In genomic region chr15:99497061-99497460, GRCm38 (mm10) we compare ENCODE assay signal across 8 mouse cellular contexts. TPM values are rescaled to one million over a fixed set of nuclear protein-coding genes. Genes with fewer than 3 reads are reported as not detected.
DNase-seq lines count a peak whose midpoint lies in the region; ATAC-seq lines count a peak whose summit lies in the region.

No protein-coding gene starts in this region.

- no peaks in the 10 kb centered on the region for H3K36me3 ChIP-seq in liver, embryonic 12.5 days
- no peaks in the 10 kb centered on the region for H3K36me3 ChIP-seq in forebrain, embryonic 15.5 days
- H3K36me3 ChIP-seq in intestine, embryonic 14.5 days (ENCODE audit: control insufficient read depth, insufficient read depth, low read length), result no peaks in the 10 kb centered on the region
- H3K36me3 ChIP-seq in limb, embryonic 11.5 days (ENCODE audit: control insufficient read depth, insufficient read depth, low read length), result no peaks in the 10 kb centered on the region

- H3K9ac ChIP-seq in liver, embryonic 12.5 days, result no peak overlapping the region
- H3K9ac ChIP-seq in forebrain, embryonic 15.5 days (replicated peaks), result no peak overlapping the region
- no peak overlapping the region for H3K9ac ChIP-seq in intestine, embryonic 14.5 days (ENCODE audit: low read length)
- no peak overlapping the region for H3K9ac ChIP-seq in limb, embryonic 11.5 days (ENCODE audit: low read length)

- H3K27ac ChIP-seq in liver, embryonic 12.5 days, result no peak overlapping the region
- no peak overlapping the region for H3K27ac ChIP-seq in forebrain, embryonic 15.5 days (replicated peaks)
- no peak overlapping the region for H3K27ac ChIP-seq in intestine, embryonic 14.5 days (ENCODE audit: low read depth)
- no peak overlapping the region for H3K27ac ChIP-seq in limb, embryonic 11.5 days (replicated peaks; ENCODE audit: low read depth, low read length)

- H3K27me3 ChIP-seq in liver, embryonic 12.5 days (replicated peaks), result peaks cover 51% of the 10 kb centered on the region
- no peaks in the 10 kb centered on the region for H3K27me3 ChIP-seq in forebrain, embryonic 15.5 days
- no peaks in the 10 kb centered on the region for H3K27me3 ChIP-seq in intestine, embryonic 14.5 days (replicated peaks; ENCODE audit: control insufficient read depth, insufficient read depth, low read length)
- peaks cover 5% of the 10 kb centered on the region; the same call in 1 of the 2 replicates for H3K27me3 ChIP-seq in limb, embryonic 11.5 days (ENCODE audit: control insufficient read depth, insufficient read depth, low read length)

- no peaks in the 10 kb centered on the region for H3K9me3 ChIP-seq in liver, embryonic 12.5 days (replicated peaks)
- H3K9me3 ChIP-seq in forebrain, embryonic 15.5 days, result no peaks in the 10 kb centered on the region
- no peaks in the 10 kb centered on the region for H3K9me3 ChIP-seq in intestine, embryonic 14.5 days (ENCODE audit: control insufficient read depth, low read length)
- H3K9me3 ChIP-seq in limb, embryonic 11.5 days (ENCODE audit: control insufficient read depth, low read length), result no peaks in the 10 kb centered on the region

- DNase-seq in liver, result peak; percentile 47
- DNase-seq in c-Kit-positive CD71-positive TER-119-positive erythroid progenitor cells, embryonic 14.5 days (ENCODE audit: low spot score), result peak; percentile 36
- peak; percentile 70 for DNase-seq in intestine, embryonic 14.5 days (ENCODE audit: low spot score)
- peak; percentile 69 for DNase-seq in limb, embryonic 11.5 days (ENCODE audit: low spot score)
- DNase-seq in naive thymus-derived CD4-positive, alpha-beta T cell, adult 2 months (ENCODE audit: low read depth), result peak; percentile 59
- DNase-seq in spleen, adult 18-20 months, result no peak

- ATAC-seq in liver, embryonic 12.5 days, result no peak
- ATAC-seq in forebrain, embryonic 15.5 days (replicated peaks), result peak; percentile 51
- ATAC-seq in intestine, embryonic 14.5 days (replicated peaks; ENCODE audit: low FRiP score, low TSS enrichment, low read depth), result 0 out of 2 replicates have a peak, but pooled peaks have one; percentile 13
- peak; percentile 23; the same call in 1 of the 2 replicates for ATAC-seq in limb, embryonic 11.5 days (ENCODE audit: insufficient number of reproducible peaks, low FRiP score, low TSS enrichment, low read depth)

- no peak overlapping the region for H3K4me2 ChIP-seq in liver, embryonic 12.5 days
- no peak overlapping the region for H3K4me2 ChIP-seq in forebrain, embryonic 15.5 days (replicated peaks)
- no peak overlapping the region for H3K4me2 ChIP-seq in intestine, embryonic 14.5 days (ENCODE audit: low read length)
- no peak overlapping the region for H3K4me2 ChIP-seq in limb, embryonic 11.5 days (ENCODE audit: low read depth, severe bottlenecking)

- H3K4me1 ChIP-seq in liver, embryonic 12.5 days, result peaks cover 40% of the 10 kb centered on the region
- peaks cover 13% of the 10 kb centered on the region for H3K4me1 ChIP-seq in forebrain, embryonic 15.5 days
- H3K4me1 ChIP-seq in intestine, embryonic 14.5 days (replicated peaks; ENCODE audit: control insufficient read depth, insufficient read depth, low read length), result peaks cover 13% of the 10 kb centered on the region
- H3K4me1 ChIP-seq in limb, embryonic 11.5 days (ENCODE audit: control insufficient read depth, insufficient read depth, low read length), result peaks cover 7% of the 10 kb centered on the region

- WGBS in liver, embryonic 12.5 days (ENCODE audit: insufficient replicate concordance), result 8% methylated on average over 4 of the region's 4 CpGs
- WGBS in forebrain, embryonic 15.5 days, result 13% methylated on average over 4 of the region's 4 CpGs
- 12% methylated on average over 4 of the region's 4 CpGs for WGBS in intestine, embryonic 14.5 days
- WGBS in limb, embryonic 11.5 days, result 9% methylated on average over 4 of the region's 4 CpGs

- no peak overlapping the region for H3K4me3 ChIP-seq in liver, embryonic 12.5 days
- H3K4me3 ChIP-seq in forebrain, embryonic 15.5 days, result no peak overlapping the region
- no peak overlapping the region for H3K4me3 ChIP-seq in intestine, embryonic 14.5 days (ENCODE audit: low read depth, low read length)
- no peak overlapping the region for H3K4me3 ChIP-seq in limb, embryonic 11.5 days (ENCODE audit: low read depth, low read length)

RNA-seq across cellular contexts. Expression of gene Bcdin3d, which starts 22.5 kb away (rescaled TPM):
- polyA plus RNA-seq in liver, embryonic 12.5 days (2016; fragmentation: Nextera tagmentation; extraction: Ambion mirVana), result 7.9 TPM in 2 replicates
- 24.7 and 25.5 TPM in 2 replicates for polyA plus RNA-seq in forebrain, embryonic 15.5 days (2015; fragmentation: Nextera tagmentation; extraction: Ambion mirVana)
- polyA plus RNA-seq in intestine, embryonic 14.5 days (2014; fragmentation: Nextera tagmentation; extraction: Ambion mirVana), result 12.4 and 13.7 TPM in 2 replicates
- 17.8 and 20.2 TPM in 2 replicates for polyA plus RNA-seq in limb, embryonic 11.5 days (2014; fragmentation: Nextera tagmentation; extraction: Ambion mirVana)

RNA-seq across cellular contexts. Expression of gene Faim2, which starts 30.9 kb away (rescaled TPM):
- polyA plus RNA-seq in liver, embryonic 12.5 days (2016; fragmentation: Nextera tagmentation; extraction: Ambion mirVana), result 0.08 and 0.23 TPM in 2 replicates
- 17.0 and 18.9 TPM in 2 replicates for polyA plus RNA-seq in forebrain, embryonic 15.5 days (2015; fragmentation: Nextera tagmentation; extraction: Ambion mirVana)
- polyA plus RNA-seq in intestine, embryonic 14.5 days (2014; fragmentation: Nextera tagmentation; extraction: Ambion mirVana), result 0.41 and 0.42 TPM in 2 replicates
- polyA plus RNA-seq in limb, embryonic 11.5 days (2014; fragmentation: Nextera tagmentation; extraction: Ambion mirVana), result 0.47 TPM in 1 of 2 replicates, not detected in the other

RNA-seq across cellular contexts. Expression of gene Nckap5l, which starts 39.5 kb away (rescaled TPM):
- 2.3 and 2.6 TPM in 2 replicates for polyA plus RNA-seq in liver, embryonic 12.5 days (2016; fragmentation: Nextera tagmentation; extraction: Ambion mirVana)
- polyA plus RNA-seq in forebrain, embryonic 15.5 days (2015; fragmentation: Nextera tagmentation; extraction: Ambion mirVana), result 11.0 and 12.4 TPM in 2 replicates
- polyA plus RNA-seq in intestine, embryonic 14.5 days (2014; fragmentation: Nextera tagmentation; extraction: Ambion mirVana), result 8.9 and 9.3 TPM in 2 replicates
- 14.2 and 15.6 TPM in 2 replicates for polyA plus RNA-seq in limb, embryonic 11.5 days (2014; fragmentation: Nextera tagmentation; extraction: Ambion mirVana)

Comparison
In these comparisons a context has a peak if more than half of its experiments do, and no peak if none do; other contexts are left out.
1. DNase-seq: peak in liver (single experiment), c-Kit-positive CD71-positive TER-119-positive erythroid progenitor cells, embryonic 14.5 days (single experiment), intestine, embryonic 14.5 days (single experiment), limb, embryonic 11.5 days (single experiment) and naive thymus-derived CD4-positive, alpha-beta T cell, adult 2 months (single experiment); none in spleen, adult 18-20 months (0 of 2).
2. RNA of gene Faim2, which starts 30.9 kb away (polyA plus RNA-seq): 17.0 to 18.9 TPM in forebrain, embryonic 15.5 days; 0.41 to 0.42 TPM in intestine, embryonic 14.5 days, 0.47 TPM in limb, embryonic 11.5 days and 0.08 to 0.23 TPM in liver, embryonic 12.5 days; every median in the first group is over 10 times any median in the second.